Mouse (Mus musculus) mouse trophoblast stem cell (cell line): Measurements from ENCODE around the gene Tpsb2.

Experiments
- in situ Hi-C, 2 experiments: fragments of 300-500 bp; cut with MseI, MboI; formaldehyde crosslinking; loops; 2 replicates in 1 of 2; 3 replicates in 1 of 2; pipeline ENCODE4 v1.15.1; 2025

Gene Tpsb2

DNA sequence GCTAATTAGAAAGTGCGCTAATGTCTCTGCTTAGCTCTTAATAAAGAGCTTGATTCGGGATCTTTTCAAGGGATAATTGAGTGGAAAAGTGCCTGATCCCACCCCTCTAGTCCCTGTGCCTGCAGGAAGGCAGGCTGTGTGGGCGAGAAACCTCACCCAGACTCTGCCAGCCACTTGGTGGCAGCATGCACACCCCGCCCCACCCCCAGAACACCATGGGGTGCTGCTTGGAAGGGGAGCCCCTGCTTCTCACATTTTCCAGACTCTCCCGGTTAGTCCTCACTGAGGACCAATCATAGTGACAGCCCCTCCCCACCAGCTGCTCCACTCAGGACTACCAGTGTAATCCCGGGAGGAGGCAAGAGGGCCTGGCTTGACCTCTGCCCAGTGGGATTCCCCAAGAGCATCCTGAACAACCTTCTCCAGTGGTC is 39.9 kb downstream of the Tpsb2 start:
- in situ Hi-C loops, result no loop called here

DNA sequence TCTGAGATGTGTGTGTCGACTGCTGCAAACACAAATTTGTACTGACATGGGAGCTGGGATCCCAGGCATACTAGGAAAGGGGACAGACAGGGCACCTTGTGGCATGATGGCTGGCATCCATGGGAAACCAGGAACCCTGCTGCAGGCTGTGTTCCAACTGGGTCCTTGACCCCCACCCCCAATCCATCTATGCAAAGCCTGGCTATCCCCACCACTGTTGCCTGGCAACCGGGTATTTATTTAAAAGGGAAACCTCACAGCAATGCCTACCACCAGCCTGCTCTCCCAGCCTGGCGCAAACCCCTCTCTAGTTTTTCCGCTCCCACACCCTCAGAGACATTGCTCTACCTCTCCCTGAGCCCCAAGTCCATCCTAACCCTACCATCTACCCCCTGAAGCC is 41.2 kb downstream of the Tpsb2 start:
- in situ Hi-C loops, result no loop called here

DNA sequence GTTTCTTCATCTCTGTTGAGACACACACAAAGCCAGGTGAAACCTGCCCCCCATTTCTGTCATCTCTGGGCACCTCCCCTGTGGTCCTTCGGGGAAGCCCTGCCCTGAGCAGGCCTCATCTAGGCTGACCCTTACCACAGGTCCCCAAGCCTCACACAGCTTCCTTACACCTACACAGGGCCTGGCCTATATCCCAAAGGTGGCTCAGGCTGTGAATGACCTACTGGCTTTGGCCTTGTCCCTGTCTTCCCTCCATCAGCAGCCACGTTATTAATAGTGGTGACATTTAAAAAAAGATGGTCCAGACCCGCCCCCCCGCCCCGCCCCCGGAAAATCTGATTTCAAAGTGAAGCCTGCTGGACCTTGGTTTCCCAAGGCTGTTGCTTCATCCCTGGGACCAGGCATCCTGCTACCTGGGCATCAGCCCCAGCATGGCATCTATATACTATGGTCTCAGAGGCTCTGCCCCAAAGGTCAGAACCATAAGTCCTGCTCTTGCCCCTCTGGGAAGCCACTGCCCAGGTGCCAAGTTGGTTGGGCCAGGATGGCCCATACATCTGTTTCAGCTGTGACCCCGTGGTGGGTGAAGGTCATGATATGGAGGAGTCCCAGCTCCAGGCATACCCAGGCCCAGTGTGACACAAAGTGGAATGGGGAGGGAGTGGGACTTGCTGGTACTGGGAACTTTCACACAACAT is 42.3 kb downstream of the Tpsb2 start:
- in situ Hi-C loops, result no loop called here

DNA sequence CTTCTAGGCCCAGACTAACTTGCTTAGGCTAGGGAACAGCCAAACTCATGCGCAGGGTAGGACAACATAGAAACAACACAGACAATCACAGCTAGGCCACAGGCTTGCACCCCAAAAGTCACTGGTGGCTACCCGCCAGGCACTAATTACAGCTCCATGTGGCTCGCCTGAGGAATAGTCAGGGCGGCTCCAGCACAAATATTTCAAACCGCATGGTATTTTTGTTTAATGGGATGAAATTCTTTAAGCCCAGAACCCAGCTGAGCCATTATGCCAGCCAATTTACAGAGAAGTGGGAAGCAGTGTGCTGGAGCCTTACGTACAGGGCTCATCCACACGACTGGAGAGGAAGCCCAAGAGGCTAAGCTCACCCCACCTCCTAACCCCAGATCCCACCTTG is 43.5 kb downstream of the Tpsb2 start:
- in situ Hi-C loops, result no loop called here

DNA sequence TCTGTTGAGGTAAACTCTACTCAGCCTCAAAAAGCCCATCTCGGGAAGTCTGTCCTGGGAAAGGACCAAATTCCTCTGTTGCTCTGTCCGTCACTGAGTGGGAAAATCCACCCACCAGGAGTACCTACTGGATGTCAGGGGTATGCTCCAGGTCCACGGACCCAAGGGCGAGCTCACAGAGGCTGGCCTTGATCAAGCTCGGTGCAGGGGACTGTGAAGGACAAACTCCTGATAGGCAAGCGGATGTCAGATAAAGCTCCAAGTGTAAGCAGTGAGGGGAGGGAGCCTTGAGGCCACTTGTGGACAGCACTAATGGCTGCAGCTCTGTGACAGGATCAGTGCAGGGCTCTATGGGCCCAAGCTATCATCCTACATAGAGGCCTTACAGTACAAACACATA is 44.1 kb downstream of the Tpsb2 start:
- in situ Hi-C loops, result no loop called here

DNA sequence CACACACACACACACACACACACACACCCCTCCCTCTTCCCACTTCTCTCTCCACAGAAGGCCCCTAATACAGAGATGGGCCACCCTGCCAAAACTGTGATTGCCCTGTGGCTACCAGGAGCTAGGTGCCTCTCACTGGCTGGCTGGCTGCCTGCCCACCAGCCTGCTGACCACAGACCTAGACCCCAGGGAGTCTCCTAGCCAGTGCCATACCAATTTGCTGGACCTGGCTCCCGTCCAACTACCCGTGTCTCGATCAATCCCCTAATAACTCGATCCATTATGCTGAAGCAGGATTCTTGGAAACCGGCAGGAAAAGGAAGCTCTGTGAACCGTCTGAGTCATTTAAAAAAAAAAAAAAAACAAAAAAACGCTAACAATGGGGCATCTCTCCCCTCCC is 44.7 kb downstream of the Tpsb2 start:
- in situ Hi-C loops, result no loop called here

DNA sequence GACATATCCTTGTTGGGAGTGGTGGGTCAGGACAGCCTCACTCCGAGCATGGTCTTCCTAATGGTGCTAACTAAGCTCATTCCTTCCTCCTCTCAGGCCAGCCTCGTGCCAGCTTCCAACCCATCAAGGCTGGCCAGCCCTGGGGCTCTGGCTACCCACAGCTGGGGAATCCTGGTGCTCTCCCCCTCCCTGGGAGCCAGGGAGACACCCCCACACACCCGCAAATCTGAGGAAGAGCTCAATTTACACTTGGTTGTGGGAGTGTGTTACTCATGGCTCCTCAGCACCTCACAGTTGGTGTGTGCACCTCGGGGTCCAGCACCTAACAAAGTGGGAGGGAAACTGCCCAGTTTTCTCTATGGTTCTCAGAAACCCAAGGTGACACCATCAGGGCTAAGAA is 45.1 kb downstream of the Tpsb2 start:
- in situ Hi-C loops, result no loop called here

DNA sequence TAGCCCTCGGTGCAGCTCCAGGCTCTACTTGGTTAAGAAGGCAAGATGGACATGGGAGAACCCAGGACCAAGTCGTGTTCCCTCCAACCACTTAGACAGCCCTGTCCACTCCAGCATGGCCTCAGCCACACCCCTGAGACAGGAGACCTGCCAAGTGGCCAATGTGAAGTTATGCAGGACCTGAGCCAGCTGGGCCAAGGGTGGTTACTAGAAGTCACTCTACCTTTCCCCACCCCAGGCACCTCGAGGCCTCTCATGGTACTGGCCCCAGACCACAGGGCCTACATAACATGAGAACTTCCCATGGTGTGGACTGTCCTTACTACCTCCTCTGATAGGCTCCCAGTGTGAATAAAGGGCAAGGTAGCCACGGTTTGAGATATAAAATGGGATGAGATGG is 48.1 kb downstream of the Tpsb2 start:
- in situ Hi-C loops, result no loop called here

DNA sequence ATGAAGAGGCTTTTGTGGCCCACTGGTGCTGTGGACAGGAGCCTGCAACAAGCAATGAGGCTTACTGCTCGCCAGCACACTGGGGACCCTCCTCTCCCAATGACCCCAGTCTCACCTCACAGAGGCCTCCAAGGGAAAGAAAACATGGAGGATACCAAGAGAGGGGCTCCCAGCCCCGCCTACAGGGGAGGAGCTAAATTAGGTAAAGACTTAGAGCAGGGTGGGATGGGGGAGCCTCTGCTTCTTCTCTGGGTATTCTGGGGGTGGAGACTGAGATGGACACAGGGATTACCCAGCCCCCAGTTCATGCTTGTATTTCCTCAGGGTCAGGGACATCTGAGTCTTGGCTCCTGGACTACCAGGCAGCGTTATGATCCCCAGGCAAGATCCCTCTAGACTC is 48.8 kb downstream of the Tpsb2 start:
- in situ Hi-C loops, result no loop called here

DNA sequence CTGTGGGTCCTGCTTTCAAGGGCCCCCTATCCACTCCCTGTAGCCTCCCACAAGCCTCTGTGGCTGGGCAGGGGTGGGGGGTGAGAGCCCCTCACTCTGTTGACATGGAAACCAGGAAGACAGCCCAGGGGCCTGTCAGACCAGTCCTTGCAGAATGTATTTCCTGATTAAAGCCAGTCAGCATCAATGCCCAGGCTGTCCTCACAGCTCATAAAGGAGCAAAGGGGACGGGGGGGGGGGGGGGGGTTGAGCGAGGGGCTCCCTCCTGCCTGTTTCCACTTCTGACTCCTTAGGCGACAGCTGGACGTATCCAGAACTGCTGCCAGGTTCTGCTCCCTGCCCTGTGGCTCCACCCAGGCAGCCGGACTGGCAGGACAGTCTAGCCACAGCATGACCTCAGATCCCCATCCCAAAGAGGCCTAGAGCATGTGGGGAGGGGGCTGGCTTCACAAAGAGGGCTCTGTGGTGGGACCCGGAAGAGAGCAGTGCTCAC is 49.4 kb downstream of the Tpsb2 start:
- in situ Hi-C loops, result no loop called here

DNA sequence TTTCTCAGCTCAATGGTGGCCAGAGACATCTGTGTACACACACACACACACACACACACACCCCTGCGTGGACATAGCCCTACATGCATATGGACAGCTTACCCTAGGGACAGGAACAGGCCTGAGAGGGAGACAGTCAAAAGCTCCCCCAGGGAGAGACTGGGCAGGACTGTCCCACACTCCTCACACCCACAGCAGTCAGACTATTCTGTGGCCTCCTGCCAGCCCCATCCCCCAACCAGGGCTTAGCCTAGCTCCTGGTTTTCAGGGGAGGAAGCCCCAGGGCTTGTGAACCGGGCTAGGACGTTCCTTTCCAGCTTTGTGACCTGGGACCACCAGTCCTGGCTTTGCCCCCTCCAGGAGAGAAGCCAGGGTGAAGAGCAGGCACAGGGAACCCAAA is 50.1 kb downstream of the Tpsb2 start:
- in situ Hi-C loops, result no loop called here

DNA sequence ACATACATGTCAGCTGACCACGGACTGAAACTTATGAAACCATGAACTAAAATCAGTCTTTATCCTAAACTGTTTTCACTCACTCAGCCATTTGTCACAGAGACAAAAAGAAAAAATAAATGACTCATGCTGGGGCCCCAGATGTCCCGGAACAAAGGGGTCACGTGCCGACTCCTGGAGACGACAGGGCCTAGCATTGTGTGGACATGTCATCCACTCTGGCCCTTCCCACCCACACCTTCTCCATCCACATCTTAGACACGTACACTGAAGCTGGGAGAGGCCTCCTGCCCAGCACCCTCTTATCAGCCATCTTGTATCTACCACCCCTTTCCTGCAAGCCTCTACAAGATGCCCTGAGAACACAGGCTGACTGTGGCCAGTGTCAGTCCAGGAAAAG is 51.9 kb downstream of the Tpsb2 start:
- in situ Hi-C loops, result no loop called here
